Mouse (Mus musculus): Measurements from ENCODE around the gene Dnah12. TPM values are rescaled to one million over a fixed set of nuclear protein-coding genes. Genes with fewer than 3 reads are reported as not detected.

Dnah12 gene
- polyA plus RNA-seq, 1 experiment from 2014 or later = 0.01 TPM

- no peak overlapping the region for H3K4me2 ChIP-seq (ENCODE audit: low read depth)
- H3K9ac ChIP-seq (ENCODE audit: low read length) = no peak overlapping the region
- H3K36me3 ChIP-seq (ENCODE audit: control insufficient read depth, insufficient read depth, low read length) = no peaks in the 10 kb centered on the region
- ATAC-seq (ENCODE audit: insufficient read depth, low FRiP score, low TSS enrichment) = no peak
- H3K4me3 ChIP-seq (ENCODE audit: low read depth, low read length) = no peak overlapping the region
- no peak for DNase-seq (ENCODE audit: low spot score)
- no peaks in the 10 kb centered on the region for H3K4me1 ChIP-seq (ENCODE audit: control insufficient read depth, insufficient read depth, low read length)
- WGBS = 52% methylated on average over 3 of the region's 3 CpGs
- no peaks in the 10 kb centered on the region for H3K27me3 ChIP-seq (ENCODE audit: control insufficient read depth, insufficient read depth, low read length)
- no peaks in the 10 kb centered on the region for H3K9me3 ChIP-seq (ENCODE audit: control insufficient read depth, low read length)
- no peak overlapping the region for H3K27ac ChIP-seq (ENCODE audit: low read depth, low read length)
These were observed 121.8 kb downstream of the Dnah12 start for GRCm38 (mm10) chr14:26814908-26815307.

GRCm38 (mm10) chr14:26816785-26817184, 123.7 kb downstream of the Dnah12 start:
- H3K4me2 ChIP-seq (ENCODE audit: low read depth) = no peak overlapping the region
- H3K27me3 ChIP-seq (ENCODE audit: control insufficient read depth, insufficient read depth, low read length) = no peaks in the 10 kb centered on the region
- 79% methylated on average over 4 of the region's 4 CpGs for WGBS
- no peak for ATAC-seq (ENCODE audit: insufficient read depth, low FRiP score, low TSS enrichment)
- H3K36me3 ChIP-seq (ENCODE audit: control insufficient read depth, insufficient read depth, low read length) = no peaks in the 10 kb centered on the region
- H3K4me1 ChIP-seq (ENCODE audit: control insufficient read depth, insufficient read depth, low read length) = no peaks in the 10 kb centered on the region
- H3K9me3 ChIP-seq (ENCODE audit: control insufficient read depth, low read length) = no peaks in the 10 kb centered on the region
- no peak for DNase-seq (ENCODE audit: low spot score)
- H3K27ac ChIP-seq (ENCODE audit: low read depth, low read length) = no peak overlapping the region
- no peak overlapping the region for H3K4me3 ChIP-seq (ENCODE audit: low read depth, low read length)
- H3K9ac ChIP-seq (ENCODE audit: low read length) = no peak overlapping the region

GRCm38 (mm10) chr14:26826020-26826419, 132.9 kb downstream of the Dnah12 start:
- no peaks in the 10 kb centered on the region for H3K36me3 ChIP-seq (ENCODE audit: control insufficient read depth, insufficient read depth, low read length)
- no peak for DNase-seq (ENCODE audit: low spot score)
- H3K4me2 ChIP-seq (ENCODE audit: low read depth) = no peak overlapping the region
- no peak overlapping the region for H3K9ac ChIP-seq (ENCODE audit: low read length)
- H3K4me3 ChIP-seq (ENCODE audit: low read depth, low read length) = no peak overlapping the region
- H3K4me1 ChIP-seq (ENCODE audit: control insufficient read depth, insufficient read depth, low read length) = no peaks in the 10 kb centered on the region
- no peaks in the 10 kb centered on the region for H3K9me3 ChIP-seq (ENCODE audit: control insufficient read depth, low read length)
- no peaks in the 10 kb centered on the region for H3K27me3 ChIP-seq (ENCODE audit: control insufficient read depth, insufficient read depth, low read length)
- 97% methylated on average over 2 of the region's 2 CpGs for WGBS
- ATAC-seq (ENCODE audit: insufficient read depth, low FRiP score, low TSS enrichment) = no peak
- no peak overlapping the region for H3K27ac ChIP-seq (ENCODE audit: low read depth, low read length)

GRCm38 (mm10) chr14:26853053-26853452, 160.0 kb downstream of the Dnah12 start:
- no peaks in the 10 kb centered on the region for H3K27me3 ChIP-seq (ENCODE audit: control insufficient read depth, insufficient read depth, low read length)
- H3K4me1 ChIP-seq (ENCODE audit: control insufficient read depth, insufficient read depth, low read length) = no peaks in the 10 kb centered on the region
- no peaks in the 10 kb centered on the region for H3K9me3 ChIP-seq (ENCODE audit: control insufficient read depth, low read length)
- no peak for DNase-seq (ENCODE audit: low spot score)
- H3K4me3 ChIP-seq (ENCODE audit: low read depth, low read length) = no peak overlapping the region
- H3K27ac ChIP-seq (ENCODE audit: low read depth, low read length) = no peak overlapping the region
- no peak for ATAC-seq (ENCODE audit: insufficient read depth, low FRiP score, low TSS enrichment)
- no peak overlapping the region for H3K9ac ChIP-seq (ENCODE audit: low read length)
- no peak overlapping the region for H3K4me2 ChIP-seq (ENCODE audit: low read depth)
- H3K36me3 ChIP-seq (ENCODE audit: control insufficient read depth, insufficient read depth, low read length) = no peaks in the 10 kb centered on the region
- WGBS = 80% methylated on average over 8 of the region's 8 CpGs

GRCm38 (mm10) chr14:26854066-26854465, 161.0 kb downstream of the Dnah12 start:
- H3K9me3 ChIP-seq (ENCODE audit: control insufficient read depth, low read length) = no peaks in the 10 kb centered on the region
- ATAC-seq (ENCODE audit: insufficient read depth, low FRiP score, low TSS enrichment) = no peak
- no peaks in the 10 kb centered on the region for H3K27me3 ChIP-seq (ENCODE audit: control insufficient read depth, insufficient read depth, low read length)
- H3K4me2 ChIP-seq (ENCODE audit: low read depth) = no peak overlapping the region
- H3K27ac ChIP-seq (ENCODE audit: low read depth, low read length) = no peak overlapping the region
- WGBS = 81% methylated on average over 2 of the region's 2 CpGs
- H3K36me3 ChIP-seq (ENCODE audit: control insufficient read depth, insufficient read depth, low read length) = no peaks in the 10 kb centered on the region
- H3K4me1 ChIP-seq (ENCODE audit: control insufficient read depth, insufficient read depth, low read length) = no peaks in the 10 kb centered on the region
- H3K4me3 ChIP-seq (ENCODE audit: low read depth, low read length) = no peak overlapping the region
- no peak overlapping the region for H3K9ac ChIP-seq (ENCODE audit: low read length)
- no peak for DNase-seq (ENCODE audit: low spot score)

- H3K9ac ChIP-seq (ENCODE audit: low read length) = no peak overlapping the region
- no peak overlapping the region for H3K4me3 ChIP-seq (ENCODE audit: low read depth, low read length)
- no peak overlapping the region for H3K27ac ChIP-seq (ENCODE audit: low read depth, low read length)
- no peak for ATAC-seq (ENCODE audit: insufficient read depth, low FRiP score, low TSS enrichment)
- no peaks in the 10 kb centered on the region for H3K9me3 ChIP-seq (ENCODE audit: control insufficient read depth, low read length)
- no peaks in the 10 kb centered on the region for H3K36me3 ChIP-seq (ENCODE audit: control insufficient read depth, insufficient read depth, low read length)
- no peaks in the 10 kb centered on the region for H3K4me1 ChIP-seq (ENCODE audit: control insufficient read depth, insufficient read depth, low read length)
- H3K27me3 ChIP-seq (ENCODE audit: control insufficient read depth, insufficient read depth, low read length) = no peaks in the 10 kb centered on the region
- DNase-seq (ENCODE audit: low spot score) = no peak
- no peak overlapping the region for H3K4me2 ChIP-seq (ENCODE audit: low read depth)
- WGBS = 74% methylated on average over 2 of the region's 2 CpGs
These were observed 165.3 kb downstream of the Dnah12 start for GRCm38 (mm10) chr14:26858364-26858763.

- Histone ChIP-seq H3K9me3 (ENCODE audit: control insufficient read depth, low read length) (no peaks in the 10 kb centered on the region), H3K4me1 (ENCODE audit: control insufficient read depth, insufficient read depth, low read length) (no peaks in the 10 kb centered on the region), H3K9ac (ENCODE audit: low read length) (no peak overlapping the region), H3K4me3 (ENCODE audit: low read depth, low read length) (no peak overlapping the region), H3K36me3 (ENCODE audit: control insufficient read depth, insufficient read depth, low read length) (no peaks in the 10 kb centered on the region), H3K27me3 (ENCODE audit: control insufficient read depth, insufficient read depth, low read length) (no peaks in the 10 kb centered on the region), H3K4me2 (ENCODE audit: low read depth) (no peak overlapping the region), H3K27ac (ENCODE audit: low read depth, low read length) (no peak overlapping the region)
- ATAC-seq (ENCODE audit: insufficient read depth, low FRiP score, low TSS enrichment) (no peak), DNase-seq (ENCODE audit: low spot score) (no peak)
- WGBS = 95% methylated on average over 3 of the region's 3 CpGs
These were observed 165.9 kb downstream of the Dnah12 start for GRCm38 (mm10) chr14:26859024-26859423.

- 75% methylated on average over 9 of the region's 9 CpGs for WGBS
- Histone ChIP-seq H3K9ac (ENCODE audit: low read length) (no peak overlapping the region), H3K36me3 (ENCODE audit: control insufficient read depth, insufficient read depth, low read length) (no peaks in the 10 kb centered on the region), H3K4me1 (ENCODE audit: control insufficient read depth, insufficient read depth, low read length) (no peaks in the 10 kb centered on the region), H3K27ac (ENCODE audit: low read depth, low read length) (no peak overlapping the region), H3K4me2 (ENCODE audit: low read depth) (no peak overlapping the region), H3K4me3 (ENCODE audit: low read depth, low read length) (no peak overlapping the region), H3K9me3 (ENCODE audit: control insufficient read depth, low read length) (no peaks in the 10 kb centered on the region), H3K27me3 (ENCODE audit: control insufficient read depth, insufficient read depth, low read length) (no peaks in the 10 kb centered on the region)
- ATAC-seq (ENCODE audit: insufficient read depth, low FRiP score, low TSS enrichment) = no peak
- DNase-seq (ENCODE audit: low spot score) = peak; percentile 15
These were observed 174.3 kb downstream of the Dnah12 start for GRCm38 (mm10) chr14:26867356-26867755.

GRCm38 (mm10) chr14:26868299-26868698, 175.2 kb downstream of the Dnah12 start:
- no peak overlapping the region for H3K4me2 ChIP-seq (ENCODE audit: low read depth)
- H3K9me3 ChIP-seq (ENCODE audit: control insufficient read depth, low read length) = no peaks in the 10 kb centered on the region
- no peak overlapping the region for H3K9ac ChIP-seq (ENCODE audit: low read length)
- ATAC-seq (ENCODE audit: insufficient read depth, low FRiP score, low TSS enrichment) = no peak
- no peaks in the 10 kb centered on the region for H3K27me3 ChIP-seq (ENCODE audit: control insufficient read depth, insufficient read depth, low read length)
- 80% methylated on average over 5 of the region's 5 CpGs for WGBS
- H3K36me3 ChIP-seq (ENCODE audit: control insufficient read depth, insufficient read depth, low read length) = no peaks in the 10 kb centered on the region
- H3K4me1 ChIP-seq (ENCODE audit: control insufficient read depth, insufficient read depth, low read length) = no peaks in the 10 kb centered on the region
- H3K27ac ChIP-seq (ENCODE audit: low read depth, low read length) = no peak overlapping the region
- no peak overlapping the region for H3K4me3 ChIP-seq (ENCODE audit: low read depth, low read length)
- no peak for DNase-seq (ENCODE audit: low spot score)

All from neural tube, embryonic 11.5 days (tissue).